Mouse (Mus musculus): Measurements from ENCODE around the gene Rab4b. TPM values are rescaled to one million over a fixed set of nuclear protein-coding genes. Genes with fewer than 3 reads are reported as not detected.
A peak's percentile ranks its signal among the peaks of the same experiment; 100 is the strongest.

Rab4b gene
- polyA plus RNA-seq (2012; fragmentation: generic; extraction: Trizol): 46.6 TPM
- long read RNA-seq, experiment 1, transcript Rab4b-201 (8 exons, 1,192 nt): major isoform, 59 of 68 reads
- long read RNA-seq, experiment 1, partial matches to known transcripts: 1 of 68 reads
- long read RNA-seq, experiment 1, other reads (novel, unspliced or antisense): 7 of 68 reads
- long read RNA-seq, experiment 2, transcript Rab4b-201 (8 exons, 1,192 nt): major isoform, 15 of 17 reads
- long read RNA-seq, experiment 2, partial matches to known transcripts: 0 of 17 reads
- long read RNA-seq, experiment 2, other reads (novel, unspliced or antisense): 2 of 17 reads

GRCm38 (mm10) chr7:27178324-27179216, at the start of gene Rab4b:
TSS of gene Rab4b (minus strand) at chr7:27178896.
- TF ChIP-seq FOSL1 (IDR thresholded peaks at IDR 0.05; ENCODE audit: insufficient read depth, low read length, poor library complexity, severe bottlenecking): no peak
- no peak for TF ChIP-seq MYOD1 (IDR thresholded peaks at IDR 0.05; ENCODE audit: control insufficient read depth, insufficient read length, low read depth)
- no peak for TF ChIP-seq USF1 (IDR thresholded peaks at IDR 0.05; ENCODE audit: low read depth)
- no peak for TF ChIP-seq CEBPB (IDR thresholded peaks at IDR 0.05; ENCODE audit: low read depth)
- TF ChIP-seq MAX (IDR thresholded peaks at IDR 0.05): no peak
- TF ChIP-seq CTCF (IDR thresholded peaks at IDR 0.05; ENCODE audit: control insufficient read depth, insufficient read depth, insufficient read length): no peak
- no peak for TF ChIP-seq MYOG (IDR thresholded peaks at IDR 0.05; ENCODE audit: control insufficient read depth, extremely low read depth, insufficient read length)
- Histone ChIP-seq H3K27me3 (ENCODE audit: control insufficient read depth, insufficient read depth, insufficient read length) (no peaks in the 10 kb centered on the region), H3K4me3 (ENCODE audit: insufficient read depth, poor library complexity, severe bottlenecking) (peak within 1 kb of the TSS; percentile 38), H3K79me2 (ENCODE audit: control insufficient read depth, insufficient read depth) (no peaks in the 10 kb centered on the region), H3K79me3 (ENCODE audit: low read depth) (no peaks in the 10 kb centered on the region), H3ac (ENCODE audit: control insufficient read depth, insufficient read length, low read depth) (peak within 1 kb of the TSS; percentile 84), H3K36me3 (ENCODE audit: control insufficient read depth, insufficient read depth) (no peaks in the 10 kb centered on the region)

- peaks cover 5% of the 10 kb centered on the region for H3K79me3 ChIP-seq (ENCODE audit: low read depth)
- TF ChIP-seq FOSL1 (IDR thresholded peaks at IDR 0.05; ENCODE audit: insufficient read depth, low read length, poor library complexity, severe bottlenecking) (no peak), MAX (IDR thresholded peaks at IDR 0.05) (peak; percentile 41)
- H3K79me2 ChIP-seq (ENCODE audit: control insufficient read depth, insufficient read depth): peaks cover 25% of the 10 kb centered on the region
- peak within 1 kb of the TSS; percentile 48 for H3K4me3 ChIP-seq (ENCODE audit: insufficient read depth, poor library complexity, severe bottlenecking)
- H3ac ChIP-seq (ENCODE audit: control insufficient read depth, insufficient read length, low read depth): peak within 1 kb of the TSS; percentile 83
- no peaks in the 10 kb centered on the region for H3K36me3 ChIP-seq (ENCODE audit: control insufficient read depth, insufficient read depth)
- no peaks in the 10 kb centered on the region for H3K27me3 ChIP-seq (ENCODE audit: control insufficient read depth, insufficient read depth, insufficient read length)
These were observed 49.7 kb upstream of the Rab4b start, which contains the start of gene Itpkc for GRCm38 (mm10) chr7:27228281-27228821. TSS of gene Itpkc (minus strand) at chr7:27228661.

- Histone ChIP-seq H3K36me3 (ENCODE audit: control insufficient read depth, insufficient read depth) (no peaks in the 10 kb centered on the region), H3ac (ENCODE audit: control insufficient read depth, insufficient read length, low read depth) (peak overlapping the region; percentile 83), H3K79me2 (ENCODE audit: control insufficient read depth, insufficient read depth) (peaks cover 25% of the 10 kb centered on the region), H3K27me3 (ENCODE audit: control insufficient read depth, insufficient read depth, insufficient read length) (no peaks in the 10 kb centered on the region), H3K79me3 (ENCODE audit: low read depth) (peaks cover 5% of the 10 kb centered on the region), H3K4me3 (ENCODE audit: insufficient read depth, poor library complexity, severe bottlenecking) (peak overlapping the region; percentile 48)
- TF ChIP-seq USF1 (IDR thresholded peaks at IDR 0.05; ENCODE audit: low read depth): no peak
- no peak for TF ChIP-seq FOSL1 (IDR thresholded peaks at IDR 0.05; ENCODE audit: insufficient read depth, low read length, poor library complexity, severe bottlenecking)
- no peak for TF ChIP-seq MYOD1 (IDR thresholded peaks at IDR 0.05; ENCODE audit: control insufficient read depth, insufficient read length, low read depth)
- no peak for TF ChIP-seq CEBPB (IDR thresholded peaks at IDR 0.05; ENCODE audit: low read depth)
- TF ChIP-seq MYOG (IDR thresholded peaks at IDR 0.05; ENCODE audit: control insufficient read depth, extremely low read depth, insufficient read length): no peak
- no peak for TF ChIP-seq CTCF (IDR thresholded peaks at IDR 0.05; ENCODE audit: control insufficient read depth, insufficient read depth, insufficient read length)
- no peak for TF ChIP-seq MAX (IDR thresholded peaks at IDR 0.05)
These were observed 49.0 kb upstream of the Rab4b start for GRCm38 (mm10) chr7:27227676-27228075.

GRCm38 (mm10) chr7:27227276-27227675, 48.6 kb upstream of the Rab4b start:
- Histone ChIP-seq H3ac (ENCODE audit: control insufficient read depth, insufficient read length, low read depth) (peak overlapping the region; percentile 83), H3K4me3 (ENCODE audit: insufficient read depth, poor library complexity, severe bottlenecking) (peak overlapping the region; percentile 48), H3K79me2 (ENCODE audit: control insufficient read depth, insufficient read depth) (peaks cover 25% of the 10 kb centered on the region), H3K79me3 (ENCODE audit: low read depth) (peaks cover 5% of the 10 kb centered on the region), H3K27me3 (ENCODE audit: control insufficient read depth, insufficient read depth, insufficient read length) (no peaks in the 10 kb centered on the region), H3K36me3 (ENCODE audit: control insufficient read depth, insufficient read depth) (no peaks in the 10 kb centered on the region)
- no peak for TF ChIP-seq CEBPB (IDR thresholded peaks at IDR 0.05; ENCODE audit: low read depth)
- no peak for TF ChIP-seq MYOD1 (IDR thresholded peaks at IDR 0.05; ENCODE audit: control insufficient read depth, insufficient read length, low read depth)
- no peak for TF ChIP-seq MAX (IDR thresholded peaks at IDR 0.05)
- no peak for TF ChIP-seq FOSL1 (IDR thresholded peaks at IDR 0.05; ENCODE audit: insufficient read depth, low read length, poor library complexity, severe bottlenecking)
- TF ChIP-seq MYOG (IDR thresholded peaks at IDR 0.05; ENCODE audit: control insufficient read depth, extremely low read depth, insufficient read length): no peak
- no peak for TF ChIP-seq USF1 (IDR thresholded peaks at IDR 0.05; ENCODE audit: low read depth)
- no peak for TF ChIP-seq CTCF (IDR thresholded peaks at IDR 0.05; ENCODE audit: control insufficient read depth, insufficient read depth, insufficient read length)

- peaks cover 25% of the 10 kb centered on the region for H3K79me2 ChIP-seq (ENCODE audit: control insufficient read depth, insufficient read depth)
- H3K4me3 ChIP-seq (ENCODE audit: insufficient read depth, poor library complexity, severe bottlenecking): no peak overlapping the region
- H3K36me3 ChIP-seq (ENCODE audit: control insufficient read depth, insufficient read depth): no peaks in the 10 kb centered on the region
- no peaks in the 10 kb centered on the region for H3K27me3 ChIP-seq (ENCODE audit: control insufficient read depth, insufficient read depth, insufficient read length)
- no peak overlapping the region for H3ac ChIP-seq (ENCODE audit: control insufficient read depth, insufficient read length, low read depth)
- TF ChIP-seq CTCF (IDR thresholded peaks at IDR 0.05; ENCODE audit: control insufficient read depth, insufficient read depth, insufficient read length) (no peak), MAX (IDR thresholded peaks at IDR 0.05) (no peak), USF1 (IDR thresholded peaks at IDR 0.05; ENCODE audit: low read depth) (no peak), MYOD1 (IDR thresholded peaks at IDR 0.05; ENCODE audit: control insufficient read depth, insufficient read length, low read depth) (no peak), FOSL1 (IDR thresholded peaks at IDR 0.05; ENCODE audit: insufficient read depth, low read length, poor library complexity, severe bottlenecking) (no peak), CEBPB (IDR thresholded peaks at IDR 0.05; ENCODE audit: low read depth) (no peak), MYOG (IDR thresholded peaks at IDR 0.05; ENCODE audit: control insufficient read depth, extremely low read depth, insufficient read length) (no peak)
- H3K79me3 ChIP-seq (ENCODE audit: low read depth): peaks cover 5% of the 10 kb centered on the region
These were observed 46.3 kb upstream of the Rab4b start for GRCm38 (mm10) chr7:27224877-27225575.
